Comparison of ENCODE assay signal across 21 mouse cellular contexts in genomic region chr13:36538385-36538784, GRCm38 (mm10).
DNase-seq lines count a peak whose midpoint lies in the region; ATAC-seq and TF ChIP-seq lines count a peak whose summit lies in the region.
"Had no signal": no experiment of that assay in that cellular context is flagged by ENCODE, and none has a peak within 500 bp of the region (broad histone marks: within the 10 kb centered on the region; RNA-seq: fewer than 3 reads in every experiment).

No protein-coding gene starts in this region.

- H3K9me3 ChIP-seq in hindbrain, embryonic 11.5 days (ENCODE audit: control insufficient read depth, low read length), result no peaks in the 10 kb centered on the region
- H3K9me3 ChIP-seq in hindbrain, postnatal 0 days (ENCODE audit: low read length), result no peaks in the 10 kb centered on the region
- H3K9me3 ChIP-seq in hindbrain, embryonic 13.5 days, result no peaks in the 10 kb centered on the region
- H3K9me3 ChIP-seq in midbrain, embryonic 14.5 days (ENCODE audit: control insufficient read depth, low read length), result 0 out of 2 replicates have a peak, but pooled peaks cover 1% of the 10 kb centered on the region
- H3K9me3 ChIP-seq: embryonic facial prominence, embryonic 10.5 days; forebrain, embryonic 12.5 days; heart, embryonic 13.5 days; liver, embryonic 12.5 days; stomach, embryonic 15.5 days had no signal

- H3K27ac ChIP-seq in hindbrain, embryonic 11.5 days (ENCODE audit: low read depth, low read length), result peak overlapping the region; percentile 63
- H3K27ac ChIP-seq in hindbrain, postnatal 0 days, result no peak overlapping the region
- peak overlapping the region; percentile 80 for H3K27ac ChIP-seq in hindbrain, embryonic 13.5 days
- peak overlapping the region; percentile 63 for H3K27ac ChIP-seq in midbrain, embryonic 14.5 days (replicated peaks; ENCODE audit: low read depth, low read length)
- H3K27ac ChIP-seq: embryonic facial prominence, embryonic 10.5 days; forebrain, embryonic 12.5 days; heart, embryonic 13.5 days; kidney, postnatal 0 days; limb, embryonic 12.5 days; liver, embryonic 12.5 days; stomach, embryonic 15.5 days had no signal

- H3K4me3 ChIP-seq in hindbrain, embryonic 11.5 days (ENCODE audit: low read depth, low read length), result no peak overlapping the region
- no peak overlapping the region for H3K4me3 ChIP-seq in hindbrain, postnatal 0 days (ENCODE audit: low read length)
- no peak overlapping the region for H3K4me3 ChIP-seq in hindbrain, embryonic 13.5 days
- no peak overlapping the region for H3K4me3 ChIP-seq in midbrain, embryonic 14.5 days (replicated peaks; ENCODE audit: low read depth, low read length)
- H3K4me3 ChIP-seq: embryonic facial prominence, embryonic 10.5 days; forebrain, embryonic 12.5 days; heart, embryonic 13.5 days; limb, embryonic 12.5 days; liver, embryonic 12.5 days; stomach, embryonic 15.5 days had no signal

- no peaks in the 10 kb centered on the region for H3K27me3 ChIP-seq in hindbrain, embryonic 11.5 days (ENCODE audit: control insufficient read depth, insufficient read depth, low read length)
- H3K27me3 ChIP-seq in hindbrain, postnatal 0 days (ENCODE audit: insufficient read depth, low read length), result no peaks in the 10 kb centered on the region
- no peaks in the 10 kb centered on the region for H3K27me3 ChIP-seq in hindbrain, embryonic 13.5 days
- H3K27me3 ChIP-seq in midbrain, embryonic 14.5 days (ENCODE audit: control insufficient read depth, insufficient read depth, low read length), result no peaks in the 10 kb centered on the region
- H3K27me3 ChIP-seq: forebrain, embryonic 12.5 days; heart, embryonic 13.5 days; limb, embryonic 12.5 days; liver, embryonic 12.5 days; stomach, embryonic 15.5 days had no signal

- H3K9ac ChIP-seq in hindbrain, embryonic 11.5 days (ENCODE audit: low read depth, low read length), result no peak overlapping the region
- H3K9ac ChIP-seq in hindbrain, postnatal 0 days (replicated peaks; ENCODE audit: low read length), result no peak overlapping the region
- no peak overlapping the region for H3K9ac ChIP-seq in hindbrain, embryonic 13.5 days
- H3K9ac ChIP-seq in midbrain, embryonic 14.5 days (replicated peaks; ENCODE audit: low read length), result no peak overlapping the region
- H3K9ac ChIP-seq: forebrain, embryonic 12.5 days; heart, embryonic 13.5 days; limb, embryonic 12.5 days; liver, embryonic 12.5 days; stomach, embryonic 15.5 days had no signal

- peaks cover 4% of the 10 kb centered on the region for H3K4me1 ChIP-seq in hindbrain, embryonic 11.5 days (replicated peaks; ENCODE audit: control insufficient read depth, insufficient read depth, low read length)
- H3K4me1 ChIP-seq in hindbrain, postnatal 0 days (ENCODE audit: insufficient read depth, low read length), result 0 out of 2 replicates have a peak, but pooled peaks cover 3% of the 10 kb centered on the region
- H3K4me1 ChIP-seq in hindbrain, embryonic 13.5 days (replicated peaks), result peaks cover 50% of the 10 kb centered on the region
- peaks cover 20% of the 10 kb centered on the region for H3K4me1 ChIP-seq in midbrain, embryonic 14.5 days (ENCODE audit: control insufficient read depth, insufficient read depth, low read length)
- H3K4me1 ChIP-seq: stomach, embryonic 15.5 days had no signal

- DNase-seq in hindbrain, embryonic 11.5 days (ENCODE audit: low spot score), result no peak
- no peak for DNase-seq in hindbrain, postnatal 0 days (ENCODE audit: low spot score)
- DNase-seq in midbrain, embryonic 14.5 days, result peak; percentile 47
- peak; percentile 38 for DNase-seq in retina, embryonic 14.5 days (ENCODE audit: low spot score)
- DNase-seq in thymus, postnatal 25 days, result no peak
- DNase-seq in right cerebral cortex, adult 18-20 months, result no peak
- DNase-seq: cerebellum, adult 2 months; heart, postnatal 36 days; kidney, adult 11 months; lung, adult 2 months; lung, postnatal 36 days; right cerebral cortex, postnatal 25 days; thymus, adult 18-20 months had no signal

- no peak for TF ChIP-seq CTCF in hindbrain, postnatal 0 days (IDR thresholded peaks at IDR 0.05; ENCODE audit: low read depth)

- H3K36me3 ChIP-seq in hindbrain, embryonic 11.5 days (ENCODE audit: control insufficient read depth, insufficient read depth, low read length), result no peaks in the 10 kb centered on the region
- no peaks in the 10 kb centered on the region for H3K36me3 ChIP-seq in hindbrain, postnatal 0 days (ENCODE audit: insufficient read depth, low read length)
- H3K36me3 ChIP-seq in hindbrain, embryonic 13.5 days, result no peaks in the 10 kb centered on the region
- no peaks in the 10 kb centered on the region for H3K36me3 ChIP-seq in midbrain, embryonic 14.5 days (ENCODE audit: control insufficient read depth, insufficient read depth, low read length)
- H3K36me3 ChIP-seq: embryonic facial prominence, embryonic 10.5 days; forebrain, embryonic 12.5 days; heart, embryonic 13.5 days; limb, embryonic 12.5 days; liver, embryonic 12.5 days; stomach, embryonic 15.5 days had no signal

- WGBS in hindbrain, embryonic 11.5 days, result 48% methylated on average over 2 of the region's 2 CpGs
- WGBS in hindbrain, postnatal 0 days, result 54% methylated on average over 2 of the region's 2 CpGs
- WGBS in hindbrain, embryonic 13.5 days, result 34% methylated on average over 2 of the region's 2 CpGs
- 29% methylated on average over 2 of the region's 2 CpGs for WGBS in midbrain, embryonic 14.5 days

- no peak for ATAC-seq in hindbrain, embryonic 11.5 days (ENCODE audit: low FRiP score)
- no peak for ATAC-seq in hindbrain, postnatal 0 days
- no peak for ATAC-seq in hindbrain, embryonic 13.5 days (ENCODE audit: low FRiP score)
- ATAC-seq in midbrain, embryonic 14.5 days (ENCODE audit: low FRiP score, low TSS enrichment), result peak; percentile 49; the same call in 1 of the 2 replicates
- ATAC-seq: liver, embryonic 12.5 days had no signal

- H3K4me2 ChIP-seq in hindbrain, embryonic 11.5 days (replicated peaks; ENCODE audit: low read depth, low read length), result no peak overlapping the region
- no peak overlapping the region for H3K4me2 ChIP-seq in hindbrain, postnatal 0 days (ENCODE audit: low read depth, low read length)
- H3K4me2 ChIP-seq in hindbrain, embryonic 13.5 days, result no peak overlapping the region
- H3K4me2 ChIP-seq in midbrain, embryonic 14.5 days (ENCODE audit: low read length), result no peak overlapping the region
- H3K4me2 ChIP-seq: forebrain, embryonic 12.5 days; heart, embryonic 13.5 days; limb, embryonic 12.5 days; liver, embryonic 12.5 days; stomach, embryonic 15.5 days had no signal

Comparison
In these comparisons a context has a peak if more than half of its experiments do, and no peak if none do; other contexts are left out.
1. DNase-seq: peak in midbrain, embryonic 14.5 days (single experiment) and retina, embryonic 14.5 days (single experiment); none in hindbrain, embryonic 11.5 days (single experiment), hindbrain, postnatal 0 days (single experiment), thymus, postnatal 25 days (single experiment) and right cerebral cortex, adult 18-20 months (single experiment).